Mouse (Mus musculus): ENCODE data around the gene Agap2. TPM values are rescaled to one million over a fixed set of nuclear protein-coding genes. Genes with fewer than 3 reads are reported as not detected.

Agap2 gene
- polyA plus RNA-seq, 1 experiment from 2014 or later = 0.04 TPM

GRCm38 (mm10) chr10:127055406-127055805 lies 19.7 kb upstream of the Agap2 start:
- Histone ChIP-seq H3K27me3 (ENCODE audit: control insufficient read depth, insufficient read depth, low read length) (no peaks in the 10 kb centered on the region), H3K4me1 (replicated peaks; ENCODE audit: control insufficient read depth, insufficient read depth) (0 out of 2 replicates have a peak, but pooled peaks cover 2% of the 10 kb centered on the region), H3K27ac (replicated peaks) (no peak overlapping the region), H3K9me3 (ENCODE audit: control insufficient read depth, low read length) (no peaks in the 10 kb centered on the region), H3K4me2 (replicated peaks; ENCODE audit: low read depth) (no peak overlapping the region), H3K4me3 (ENCODE audit: low read depth, low read length) (no peak overlapping the region), H3K36me3 (ENCODE audit: control insufficient read depth, insufficient read depth, low read length) (peaks cover 6% of the 10 kb centered on the region; the same call in 1 of the 2 replicates), H3K9ac (ENCODE audit: low read length) (no peak overlapping the region)
- no peak for ATAC-seq (ENCODE audit: low FRiP score, low TSS enrichment)
- TF ChIP-seq CTCF (IDR thresholded peaks at IDR 0.05; ENCODE audit: low read depth) = no peak
- TF ChIP-seq EP300 (optimal IDR thresholded peaks at IDR 0.05) = no peak
- no peak for DNase-seq (ENCODE audit: low spot score)
- WGBS = 81% methylated on average over 8 of the region's 8 CpGs

GRCm38 (mm10) chr10:127056490-127056889 lies 18.6 kb upstream of the Agap2 start:
- H3K27ac ChIP-seq (replicated peaks) = no peak overlapping the region
- TF ChIP-seq CTCF (IDR thresholded peaks at IDR 0.05; ENCODE audit: low read depth) (no peak), EP300 (optimal IDR thresholded peaks at IDR 0.05) (no peak)
- 80% methylated on average over 17 of the region's 20 CpGs for WGBS
- no peak overlapping the region for H3K4me3 ChIP-seq (ENCODE audit: low read depth, low read length)
- peaks cover 6% of the 10 kb centered on the region; the same call in 1 of the 2 replicates for H3K36me3 ChIP-seq (ENCODE audit: control insufficient read depth, insufficient read depth, low read length)
- no peak overlapping the region for H3K9ac ChIP-seq (ENCODE audit: low read length)
- 0 out of 2 replicates have a peak, but pooled peaks cover 2% of the 10 kb centered on the region for H3K4me1 ChIP-seq (replicated peaks; ENCODE audit: control insufficient read depth, insufficient read depth)
- no peaks in the 10 kb centered on the region for H3K27me3 ChIP-seq (ENCODE audit: control insufficient read depth, insufficient read depth, low read length)
- H3K4me2 ChIP-seq (replicated peaks; ENCODE audit: low read depth) = no peak overlapping the region
- no peak for ATAC-seq (ENCODE audit: low FRiP score, low TSS enrichment)
- DNase-seq (ENCODE audit: low spot score) = no peak
- no peaks in the 10 kb centered on the region for H3K9me3 ChIP-seq (ENCODE audit: control insufficient read depth, low read length)

GRCm38 (mm10) chr10:127058161-127058560 lies 16.9 kb upstream of the Agap2 start:
- Histone ChIP-seq H3K4me3 (ENCODE audit: low read depth, low read length) (no peak overlapping the region), H3K9me3 (ENCODE audit: control insufficient read depth, low read length) (no peaks in the 10 kb centered on the region), H3K27me3 (ENCODE audit: control insufficient read depth, insufficient read depth, low read length) (no peaks in the 10 kb centered on the region), H3K4me1 (replicated peaks; ENCODE audit: control insufficient read depth, insufficient read depth) (0 out of 2 replicates have a peak, but pooled peaks cover 4% of the 10 kb centered on the region), H3K9ac (ENCODE audit: low read length) (no peak overlapping the region), H3K4me2 (replicated peaks; ENCODE audit: low read depth) (peak overlapping the region; percentile 100), H3K27ac (replicated peaks) (no peak overlapping the region), H3K36me3 (ENCODE audit: control insufficient read depth, insufficient read depth, low read length) (peaks cover 6% of the 10 kb centered on the region; the same call in 1 of the 2 replicates)
- TF ChIP-seq EP300 (optimal IDR thresholded peaks at IDR 0.05) (no peak), CTCF (IDR thresholded peaks at IDR 0.05; ENCODE audit: low read depth) (peak; percentile 95)
- ATAC-seq (ENCODE audit: low FRiP score, low TSS enrichment) = no peak
- peak; percentile 78 for DNase-seq (ENCODE audit: low spot score)
- WGBS = 4% methylated on average over 9 of the region's 9 CpGs

GRCm38 (mm10) chr10:127058708-127059107 lies 16.4 kb upstream of the Agap2 start:
- no peaks in the 10 kb centered on the region for H3K9me3 ChIP-seq (ENCODE audit: control insufficient read depth, low read length)
- H3K9ac ChIP-seq (ENCODE audit: low read length) = no peak overlapping the region; the same call in 1 of the 2 replicates
- H3K4me2 ChIP-seq (replicated peaks; ENCODE audit: low read depth) = peak overlapping the region; percentile 100
- H3K27me3 ChIP-seq (ENCODE audit: control insufficient read depth, insufficient read depth, low read length) = no peaks in the 10 kb centered on the region
- no peak for ATAC-seq (ENCODE audit: low FRiP score, low TSS enrichment)
- H3K4me3 ChIP-seq (ENCODE audit: low read depth, low read length) = peak overlapping the region; percentile 72; the same call in 1 of the 2 replicates
- H3K27ac ChIP-seq (replicated peaks) = no peak overlapping the region
- TF ChIP-seq CTCF (IDR thresholded peaks at IDR 0.05; ENCODE audit: low read depth) = no peak
- TF ChIP-seq EP300 (optimal IDR thresholded peaks at IDR 0.05) = no peak
- peaks cover 6% of the 10 kb centered on the region; the same call in 1 of the 2 replicates for H3K36me3 ChIP-seq (ENCODE audit: control insufficient read depth, insufficient read depth, low read length)
- DNase-seq (ENCODE audit: low spot score) = no peak
- WGBS = 9% methylated on average over 8 of the region's 8 CpGs
- 0 out of 2 replicates have a peak, but pooled peaks cover 4% of the 10 kb centered on the region for H3K4me1 ChIP-seq (replicated peaks; ENCODE audit: control insufficient read depth, insufficient read depth)

GRCm38 (mm10) chr10:127059174-127059967 lies 15.7 kb upstream of the Agap2 start:
- H3K36me3 ChIP-seq (ENCODE audit: control insufficient read depth, insufficient read depth, low read length) = peaks cover 6% of the 10 kb centered on the region; the same call in 1 of the 2 replicates
- H3K9ac ChIP-seq (ENCODE audit: low read length) = peak overlapping the region; percentile 73
- 0 out of 2 replicates have a peak, but pooled peaks cover 4% of the 10 kb centered on the region for H3K4me1 ChIP-seq (replicated peaks; ENCODE audit: control insufficient read depth, insufficient read depth)
- no peaks in the 10 kb centered on the region for H3K27me3 ChIP-seq (ENCODE audit: control insufficient read depth, insufficient read depth, low read length)
- no peaks in the 10 kb centered on the region for H3K9me3 ChIP-seq (ENCODE audit: control insufficient read depth, low read length)
- WGBS = under 1% methylated on average over 27 of the region's 92 CpGs
- DNase-seq (ENCODE audit: low spot score) (peak; percentile 51), ATAC-seq (ENCODE audit: low FRiP score, low TSS enrichment) (no peak)
- TF ChIP-seq CTCF (IDR thresholded peaks at IDR 0.05; ENCODE audit: low read depth) (no peak), EP300 (optimal IDR thresholded peaks at IDR 0.05) (no peak)
- H3K27ac ChIP-seq (replicated peaks) = 0 out of 2 replicates have a peak overlapping the region, but pooled peaks have one; percentile 24
- peak overlapping the region; percentile 100 for H3K4me2 ChIP-seq (replicated peaks; ENCODE audit: low read depth)
- H3K4me3 ChIP-seq (ENCODE audit: low read depth, low read length) = peak overlapping the region; percentile 72

Measured in stomach, postnatal 0 days (tissue).